Mouse (Mus musculus) brain, embryonic 14.5 days (tissue): ENCODE results near the gene Ptgdr2.

Experiments used
- CTCF ChIP-seq: fragments of 200-500 bp; IDR thresholded peaks from 2 replicates; pipeline ENCODE4 v1.5.1; 2012; ENCODE audit warnings: inconsistent platforms, mild to moderate bottlenecking, moderate library complexity, borderline replicate concordance; ENCODE audit not compliant: insufficient read depth, insufficient read length; ENCODE audit errors: extremely low read depth
- POLR2A ChIP-seq: fragments of 200-500 bp; IDR thresholded peaks from 2 replicates; pipeline ENCODE4 v1.6.1; 2012; ENCODE audit warnings: mild to moderate bottlenecking, inconsistent platforms, borderline replicate concordance; ENCODE audit not compliant: poor library complexity, insufficient read depth, insufficient read length, severe bottlenecking; ENCODE audit errors: extremely low read depth

GRCm38 (mm10) chr19:10946506-10946905, 9.5 kb downstream of the Ptgdr2 start:
- TF ChIP-seq POLR2A, result no peak
- no peak for TF ChIP-seq CTCF
